Mouse (Mus musculus): ENCODE measurements around the gene Pdcd7.

The Pdcd7 gene

GRCm38 (mm10) chr9:65399934-65400333, 54.0 kb downstream of the Pdcd7 start:
- no peak for DNase-seq

GRCm38 (mm10) chr9:65404331-65405183, 58.7 kb downstream of the Pdcd7 start:
- peak; percentile 73 for DNase-seq

- DNase-seq = no peak
These were observed 59.2 kb downstream of the Pdcd7 start for GRCm38 (mm10) chr9:65405184-65405449.

- DNase-seq = no peak
These were observed 61.4 kb downstream of the Pdcd7 start for GRCm38 (mm10) chr9:65407327-65407726.

GRCm38 (mm10) chr9:65407861-65408260, 62.0 kb downstream of the Pdcd7 start:
- no peak for DNase-seq

GRCm38 (mm10) chr9:65408871-65409295, 63.0 kb downstream of the Pdcd7 start:
- DNase-seq = no peak
